Mouse (Mus musculus) layer of hippocampus, adult 8-10 months (tissue): ENCODE data around the gene Prickle3. TPM values are rescaled to one million over a fixed set of nuclear protein-coding genes. Genes with fewer than 3 reads are reported as not detected.

Experiments used
- total RNA-seq, 4 experiments: library from RNA; stranded (reverse); gene quantifications; 2 replicates each; pipeline ENCODE4 v1.2.4; 2022

Prickle3 gene
- total RNA-seq, 4 experiments from 2014 or later, result 0.70 to 2.3 (median 1.9) TPM

Other genes with a start within 250 kb of the Prickle3 start
- under 1 TPM in 1 of 4 experiments, not detected in 3; 0.09 TPM for gene Foxp3, start 83.6 kb upstream of the Prickle3 start, total RNA-seq
- gene Ppp1r3f, start 83.0 kb upstream of the Prickle3 start, total RNA-seq, result 10 to 100 TPM; 16.1 to 20.2 (median 17.2) TPM
- 10 to 100 TPM; 20.7 to 25.7 (median 23.1) TPM for gene Ccdc22, start 51.7 kb upstream of the Prickle3 start, total RNA-seq
- under 1 TPM in 1 of 4 experiments, not detected in 3; 0.34 TPM for gene Cacna1f, start 50.2 kb upstream of the Prickle3 start, total RNA-seq
- 1,000 to 10,000 TPM; 1,661 to 2,111 (median 1,867) TPM for gene Syp, start 18.8 kb upstream of the Prickle3 start, total RNA-seq
- 1 to 10 TPM; 4.6 to 7.8 (median 6.0) TPM for gene Plp2, start 14.1 kb downstream of the Prickle3 start, total RNA-seq
- under 1 TPM; 0.23 to 0.36 (median 0.30) TPM for gene Magix, start 24.0 kb downstream of the Prickle3 start, total RNA-seq
- gene Gpkow, start 39.9 kb downstream of the Prickle3 start, total RNA-seq, result 10 to 100 TPM; 33.2 to 39.4 (median 35.8) TPM
- gene Wdr45, start 57.1 kb downstream of the Prickle3 start, total RNA-seq, result 10 to 100 TPM; 55.6 to 68.4 (median 62.7) TPM
- not detected for gene Gm45208, start 65.0 kb downstream of the Prickle3 start, total RNA-seq
- 100 to 1,000 TPM in 2 of 4 experiments, 10 to 100 TPM in 2; 90.4 to 101 (median 96.8) TPM for gene Praf2, start 71.2 kb downstream of the Prickle3 start, total RNA-seq
- 10 to 100 TPM; 12.4 to 21.4 (median 17.2) TPM for gene Ccdc120, start 93.6 kb downstream of the Prickle3 start, total RNA-seq
- 10 to 100 TPM; 31.8 to 34.9 (median 32.7) TPM for gene Tfe3, start 105.3 kb downstream of the Prickle3 start, total RNA-seq
- gene Gripap1, start 132.5 kb downstream of the Prickle3 start, total RNA-seq, result 100 to 1,000 TPM in 3 of 4 experiments, 10 to 100 TPM in 1; 97.8 to 120 (median 109) TPM
- 10 to 100 TPM in 2 of 4 experiments, 1 to 10 TPM in 2; 8.8 to 11.8 (median 10.1) TPM for gene Kcnd1, start 165.0 kb downstream of the Prickle3 start, total RNA-seq
- gene Otud5, start 184.1 kb downstream of the Prickle3 start, total RNA-seq, result 10 to 100 TPM; 72.4 to 77.1 (median 75.7) TPM
- 10 to 100 TPM; 41.3 to 61.5 (median 50.7) TPM for gene Pim2, start 221.0 kb downstream of the Prickle3 start, total RNA-seq
- 10 to 100 TPM; 39.3 to 50.9 (median 41.9) TPM for gene Slc35a2, start 226.8 kb downstream of the Prickle3 start, total RNA-seq
- gene Pqbp1, start 242.0 kb downstream of the Prickle3 start, total RNA-seq, result 10 to 100 TPM; 65.0 to 82.0 (median 75.3) TPM
- 10 to 100 TPM; 19.6 to 33.3 (median 25.4) TPM for gene Timm17b, start 242.1 kb downstream of the Prickle3 start, total RNA-seq